Mouse (Mus musculus) limb, embryonic 13.5 days (tissue): Measurements from ENCODE around the gene Ugp2. TPM values are rescaled to one million over a fixed set of nuclear protein-coding genes. Genes with fewer than 3 reads are reported as not detected.

ENCODE experiments used
- ATAC-seq: fragments of 200-750 bp; cut with Nextera tagmentation; 2 replicates; pipeline ENCODE4 v1.8.0; 2017; ENCODE audit warnings: low read depth, moderate number of reproducible peaks, moderate TSS enrichment; ENCODE audit not compliant: low FRiP score
- H3K27ac ChIP-seq: fragments of 300-500 bp; sonication (generic); 2 replicates; pipeline ENCODE4 v1.5.1; 2015; ENCODE audit warnings: inconsistent platforms, mild to moderate bottlenecking, moderate library complexity
- H3K27me3 ChIP-seq: fragments of 300-500 bp; sonication (generic); 2 replicates; pipeline ENCODE4 v1.6.1; 2015; ENCODE audit warnings: mild to moderate bottlenecking, inconsistent platforms
- H3K36me3 ChIP-seq: fragments of 300-500 bp; sonication (generic); 2 replicates; pipeline ENCODE4 v1.6.1; 2015; ENCODE audit warnings: inconsistent platforms, mild to moderate bottlenecking, moderate library complexity
- H3K4me1 ChIP-seq: fragments of 300-500 bp; sonication (generic); 2 replicates; pipeline ENCODE4 v1.6.1; 2015; ENCODE audit warnings: inconsistent platforms
- H3K4me2 ChIP-seq: fragments of 300-500 bp; sonication (generic); replicated peaks from 2 replicates; pipeline ENCODE4 v1.6.1; 2015; ENCODE audit warnings: inconsistent platforms, mild to moderate bottlenecking, moderate library complexity
- H3K4me3 ChIP-seq: fragments of 300-500 bp; sonication (generic); 2 replicates; pipeline ENCODE4 v1.5.1; 2015; ENCODE audit warnings: moderate library complexity, mild to moderate bottlenecking, inconsistent platforms
- H3K9ac ChIP-seq: fragments of 300-500 bp; sonication (generic); 2 replicates; pipeline ENCODE4 v1.6.1; 2015; ENCODE audit warnings: mild to moderate bottlenecking, inconsistent platforms
- H3K9me3 ChIP-seq: fragments of 300-500 bp; sonication (generic); 2 replicates; pipeline ENCODE4 v1.6.1; 2016; ENCODE audit warnings: inconsistent platforms
- WGBS: fragments of 180-500 bp; shearing (Covaris S2); methylation state at CpG from one replicate; pipeline ENCODE4 v1.1.7; 2015; 5-methylcytosine and 5-hydroxymethylcytosine counted together
- polyA plus RNA-seq: library from polyadenylated mRNA; unstranded; fragments of >200 nt; fragmentation: Nextera tagmentation; extraction: Ambion mirVana; gene quantifications from 2 replicates; pipeline ENCODE4 v1.2.1, GENCODE M21; 2015

Ugp2 gene
- polyA plus RNA-seq, 1 experiment from 2014 or later, result 109 TPM

- no peaks in the 10 kb centered on the region for H3K36me3 ChIP-seq
- peak overlapping the region; percentile 74 for H3K4me3 ChIP-seq
- no peaks in the 10 kb centered on the region for H3K9me3 ChIP-seq
- peak overlapping the region; percentile 94 for H3K27ac ChIP-seq
- peak overlapping the region; percentile 82 for H3K9ac ChIP-seq
- H3K27me3 ChIP-seq, result no peaks in the 10 kb centered on the region
- no peak for ATAC-seq
- 16% methylated on average over 9 of the region's 9 CpGs for WGBS
- H3K4me2 ChIP-seq, result peak overlapping the region; percentile 71
- H3K4me1 ChIP-seq, result peaks cover 33% of the 10 kb centered on the region
Measured at GRCm38 (mm10) chr11:21369248-21370016, 1.6 kb downstream of the Ugp2 start.

GRCm38 (mm10) chr11:21368466-21368865, 2.5 kb downstream of the Ugp2 start:
- Histone ChIP-seq H3K4me3 (peak overlapping the region; percentile 74), H3K27ac (no peak overlapping the region), H3K9me3 (no peaks in the 10 kb centered on the region), H3K36me3 (no peaks in the 10 kb centered on the region), H3K27me3 (no peaks in the 10 kb centered on the region), H3K9ac (peak overlapping the region; percentile 19; the same call in 1 of the 2 replicates), H3K4me1 (peaks cover 33% of the 10 kb centered on the region), H3K4me2 (peak overlapping the region; percentile 71)
- ATAC-seq, result no peak
- WGBS, result 44% methylated on average over 7 of the region's 7 CpGs

- Histone ChIP-seq H3K9me3 (no peaks in the 10 kb centered on the region), H3K36me3 (no peaks in the 10 kb centered on the region), H3K27ac (no peak overlapping the region), H3K9ac (no peak overlapping the region), H3K4me1 (peaks cover 17% of the 10 kb centered on the region), H3K4me2 (no peak overlapping the region), H3K4me3 (no peak overlapping the region), H3K27me3 (no peaks in the 10 kb centered on the region)
- 91% methylated on average over 4 of the region's 4 CpGs for WGBS
- ATAC-seq, result no peak
Measured at GRCm38 (mm10) chr11:21363144-21363940, 7.7 kb downstream of the Ugp2 start.

- 83% methylated on average over 7 of the region's 7 CpGs for WGBS
- no peak overlapping the region for H3K4me3 ChIP-seq
- peaks cover 48% of the 10 kb centered on the region for H3K36me3 ChIP-seq
- H3K27ac ChIP-seq, result no peak overlapping the region
- no peak for ATAC-seq
- H3K4me2 ChIP-seq, result no peak overlapping the region
- no peak overlapping the region for H3K9ac ChIP-seq
- H3K9me3 ChIP-seq, result no peaks in the 10 kb centered on the region
- no peaks in the 10 kb centered on the region for H3K27me3 ChIP-seq
- H3K4me1 ChIP-seq, result no peaks in the 10 kb centered on the region
Measured at GRCm38 (mm10) chr11:21351296-21351695, 19.7 kb downstream of the Ugp2 start.

GRCm38 (mm10) chr11:21348890-21349289, 22.1 kb downstream of the Ugp2 start:
- no peak overlapping the region for H3K27ac ChIP-seq
- H3K4me3 ChIP-seq, result no peak overlapping the region
- H3K27me3 ChIP-seq, result no peaks in the 10 kb centered on the region
- WGBS, result 93% methylated on average over 2 of the region's 2 CpGs
- no peak overlapping the region for H3K9ac ChIP-seq
- H3K4me1 ChIP-seq, result no peaks in the 10 kb centered on the region
- H3K4me2 ChIP-seq, result no peak overlapping the region
- ATAC-seq, result no peak
- peaks cover 55% of the 10 kb centered on the region for H3K36me3 ChIP-seq
- no peaks in the 10 kb centered on the region for H3K9me3 ChIP-seq

- no peaks in the 10 kb centered on the region for H3K9me3 ChIP-seq
- no peaks in the 10 kb centered on the region for H3K27me3 ChIP-seq
- H3K27ac ChIP-seq, result no peak overlapping the region
- ATAC-seq, result no peak
- peaks cover 55% of the 10 kb centered on the region for H3K36me3 ChIP-seq
- H3K4me3 ChIP-seq, result no peak overlapping the region
- no peaks in the 10 kb centered on the region for H3K4me1 ChIP-seq
- H3K9ac ChIP-seq, result no peak overlapping the region
- WGBS, result 94% methylated on average over 3 of the region's 3 CpGs
- no peak overlapping the region for H3K4me2 ChIP-seq
Measured at GRCm38 (mm10) chr11:21346020-21346419, 25.0 kb downstream of the Ugp2 start.

- H3K27ac ChIP-seq, result no peak overlapping the region
- no peaks in the 10 kb centered on the region for H3K9me3 ChIP-seq
- WGBS, result 96% methylated on average over 5 of the region's 5 CpGs
- H3K4me3 ChIP-seq, result no peak overlapping the region
- no peaks in the 10 kb centered on the region for H3K4me1 ChIP-seq
- H3K9ac ChIP-seq, result no peak overlapping the region
- H3K4me2 ChIP-seq, result no peak overlapping the region
- no peak for ATAC-seq
- H3K36me3 ChIP-seq, result peaks cover 43% of the 10 kb centered on the region
- H3K27me3 ChIP-seq, result no peaks in the 10 kb centered on the region
Measured at GRCm38 (mm10) chr11:21343490-21343889, 27.5 kb downstream of the Ugp2 start.

GRCm38 (mm10) chr11:21339088-21339487, 31.9 kb downstream of the Ugp2 start:
- Histone ChIP-seq H3K4me3 (no peak overlapping the region), H3K4me1 (no peaks in the 10 kb centered on the region), H3K9ac (no peak overlapping the region), H3K27me3 (no peaks in the 10 kb centered on the region), H3K9me3 (no peaks in the 10 kb centered on the region), H3K27ac (no peak overlapping the region), H3K4me2 (no peak overlapping the region), H3K36me3 (peaks cover 23% of the 10 kb centered on the region)
- ATAC-seq, result no peak
- 71% methylated on average over 4 of the region's 4 CpGs for WGBS

GRCm38 (mm10) chr11:21337855-21338254, 33.1 kb downstream of the Ugp2 start:
- H3K9ac ChIP-seq, result no peak overlapping the region
- no peaks in the 10 kb centered on the region for H3K4me1 ChIP-seq
- H3K36me3 ChIP-seq, result peaks cover 22% of the 10 kb centered on the region
- WGBS, result 75% methylated on average over 1 of the region's 1 CpGs
- no peak overlapping the region for H3K4me3 ChIP-seq
- H3K4me2 ChIP-seq, result no peak overlapping the region
- no peak overlapping the region for H3K27ac ChIP-seq
- no peaks in the 10 kb centered on the region for H3K9me3 ChIP-seq
- no peaks in the 10 kb centered on the region for H3K27me3 ChIP-seq
- ATAC-seq, result peak; percentile 76; the same call in 1 of the 2 replicates

GRCm38 (mm10) chr11:21332639-21333295, 38.2 kb downstream of the Ugp2 start:
- ATAC-seq, result no peak
- Histone ChIP-seq H3K9me3 (no peaks in the 10 kb centered on the region), H3K4me2 (no peak overlapping the region), H3K27me3 (no peaks in the 10 kb centered on the region), H3K27ac (no peak overlapping the region), H3K4me3 (no peak overlapping the region), H3K36me3 (peaks cover 52% of the 10 kb centered on the region), H3K9ac (no peak overlapping the region), H3K4me1 (no peaks in the 10 kb centered on the region)
- WGBS, result 95% methylated on average over 5 of the region's 5 CpGs

GRCm38 (mm10) chr11:21328141-21328540, 42.9 kb downstream of the Ugp2 start:
- no peak for ATAC-seq
- Histone ChIP-seq H3K4me2 (no peak overlapping the region), H3K9me3 (no peaks in the 10 kb centered on the region), H3K27ac (no peak overlapping the region), H3K4me1 (no peaks in the 10 kb centered on the region), H3K27me3 (no peaks in the 10 kb centered on the region), H3K4me3 (no peak overlapping the region), H3K36me3 (peaks cover 76% of the 10 kb centered on the region), H3K9ac (no peak overlapping the region)
- WGBS, result 90% methylated on average over 5 of the region's 5 CpGs

GRCm38 (mm10) chr11:21327486-21327885, 43.5 kb downstream of the Ugp2 start:
- no peak for ATAC-seq
- Histone ChIP-seq H3K4me3 (no peak overlapping the region), H3K9me3 (no peaks in the 10 kb centered on the region), H3K27ac (no peak overlapping the region), H3K27me3 (no peaks in the 10 kb centered on the region), H3K36me3 (peaks cover 71% of the 10 kb centered on the region), H3K4me2 (no peak overlapping the region), H3K4me1 (no peaks in the 10 kb centered on the region), H3K9ac (no peak overlapping the region)
- 92% methylated on average over 5 of the region's 5 CpGs for WGBS
